Mouse (Mus musculus): Measurements from ENCODE around the gene Kif26a. TPM values are rescaled to one million over a fixed set of nuclear protein-coding genes. Genes with fewer than 3 reads are reported as not detected.

Gene Kif26a
- polyA plus RNA-seq, 1 experiment from 2014 or later, result 21.2 TPM

DNA sequence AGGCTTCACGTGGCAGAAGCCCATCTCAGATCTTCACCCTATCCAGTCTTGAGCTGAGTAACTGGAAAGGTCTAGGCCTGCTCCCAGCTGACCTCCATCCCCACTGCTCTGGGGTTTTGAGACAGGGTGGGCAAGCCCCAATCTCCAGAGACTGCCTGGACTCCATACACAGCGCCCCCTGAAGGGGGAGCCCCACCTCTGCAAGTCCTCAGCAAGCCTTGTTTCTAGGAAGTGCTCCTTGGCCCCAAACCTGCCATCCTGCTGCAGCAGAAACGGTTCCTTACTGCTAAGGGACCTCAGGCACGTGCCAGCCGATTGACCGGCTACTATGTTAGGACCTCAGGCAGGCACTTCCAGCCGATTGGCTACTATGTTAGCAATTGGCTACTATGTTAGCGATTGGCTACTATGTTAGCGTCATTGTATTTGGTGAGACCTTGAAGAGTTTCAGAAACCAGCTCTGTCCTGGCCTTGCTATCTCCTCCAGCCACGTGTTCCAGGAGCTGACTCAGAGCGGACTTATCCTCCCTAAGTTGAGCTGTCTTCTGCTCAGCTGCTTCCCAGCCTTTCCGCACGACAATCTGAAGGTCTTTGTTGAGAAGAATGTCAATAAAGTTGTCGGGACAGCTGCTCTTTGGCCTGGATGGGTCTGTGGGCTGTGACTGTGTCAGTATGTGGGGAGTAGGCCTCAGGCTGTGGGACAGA, 18.9 kb upstream of the Kif26a start:
- ATAC-seq, result no peak
- peaks cover 11% of the 10 kb centered on the region; the same call in 1 of the 2 replicates for H3K4me1 ChIP-seq (replicated peaks; ENCODE audit: control insufficient read depth, insufficient read depth, low read length)
- no peaks in the 10 kb centered on the region for H3K36me3 ChIP-seq (ENCODE audit: control insufficient read depth, insufficient read depth)
- no peak overlapping the region for H3K4me3 ChIP-seq (replicated peaks; ENCODE audit: low read length)
- H3K27me3 ChIP-seq (replicated peaks; ENCODE audit: control insufficient read depth, insufficient read depth, low read length), result peaks cover 4% of the 10 kb centered on the region
- H3K4me2 ChIP-seq (ENCODE audit: low read length), result no peak overlapping the region
- H3K9me3 ChIP-seq (ENCODE audit: control insufficient read depth, low read length), result no peaks in the 10 kb centered on the region
- 63% methylated on average over 14 of the region's 14 CpGs for WGBS
- no peak overlapping the region for H3K9ac ChIP-seq (replicated peaks; ENCODE audit: low read depth, low read length)
- H3K27ac ChIP-seq (ENCODE audit: low read length), result no peak overlapping the region

DNA sequence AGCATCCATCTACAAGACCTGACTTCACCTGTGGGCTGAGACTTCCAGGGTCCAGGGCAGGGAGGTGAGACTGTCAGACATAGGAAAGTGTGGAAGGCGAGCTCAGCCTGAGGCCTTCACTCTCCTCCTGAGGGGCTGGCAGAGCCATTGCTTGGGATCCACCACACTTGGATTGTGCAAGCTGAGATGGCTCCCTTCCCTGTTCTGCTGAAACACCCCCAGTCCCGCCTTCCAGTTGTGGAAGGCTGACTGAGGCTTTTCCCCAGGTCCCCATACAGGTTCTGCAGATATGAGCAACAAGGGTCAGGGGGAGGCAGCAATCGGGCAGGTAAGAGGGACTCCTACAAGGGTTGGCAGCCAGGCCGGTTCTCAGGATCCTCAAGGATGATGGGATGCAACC, 17.5 kb upstream of the Kif26a start:
- H3K27me3 ChIP-seq (replicated peaks; ENCODE audit: control insufficient read depth, insufficient read depth, low read length), result peaks cover 6% of the 10 kb centered on the region
- H3K9ac ChIP-seq (replicated peaks; ENCODE audit: low read depth, low read length), result no peak overlapping the region
- H3K4me1 ChIP-seq (replicated peaks; ENCODE audit: control insufficient read depth, insufficient read depth, low read length), result peaks cover 11% of the 10 kb centered on the region; the same call in 1 of the 2 replicates
- ATAC-seq, result no peak
- H3K4me3 ChIP-seq (replicated peaks; ENCODE audit: low read length), result no peak overlapping the region
- no peaks in the 10 kb centered on the region for H3K9me3 ChIP-seq (ENCODE audit: control insufficient read depth, low read length)
- 82% methylated on average over 4 of the region's 4 CpGs for WGBS
- H3K4me2 ChIP-seq (ENCODE audit: low read length), result no peak overlapping the region
- no peaks in the 10 kb centered on the region for H3K36me3 ChIP-seq (ENCODE audit: control insufficient read depth, insufficient read depth)
- H3K27ac ChIP-seq (ENCODE audit: low read length), result no peak overlapping the region

DNA sequence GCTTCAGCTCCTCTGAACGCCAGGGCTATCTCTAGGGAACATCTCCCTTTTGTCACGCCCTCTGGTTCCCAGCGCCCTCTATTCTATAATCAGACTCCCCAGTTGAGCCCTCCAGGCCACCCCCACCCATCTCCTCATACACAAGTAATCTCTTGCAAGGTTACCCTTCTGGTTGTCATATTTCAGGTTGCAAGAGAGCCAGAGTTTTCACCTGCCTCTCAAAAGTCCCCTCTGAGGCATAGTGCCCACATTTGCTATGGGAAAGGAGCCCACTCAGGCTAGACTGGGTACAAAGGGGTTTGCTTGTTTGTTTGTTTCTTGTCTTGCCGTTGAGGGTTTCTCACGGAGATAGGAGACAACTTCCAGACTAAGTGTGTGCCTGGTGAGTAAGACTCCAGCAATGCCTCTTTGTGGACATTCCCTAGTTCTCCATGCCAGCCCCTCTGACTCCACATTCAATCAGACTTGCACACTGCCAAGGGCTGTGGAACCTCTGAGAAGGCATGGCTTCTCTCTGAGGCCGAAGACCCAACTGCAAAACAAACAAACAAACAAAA, 16.6 kb upstream of the Kif26a start:
- Histone ChIP-seq H3K4me2 (ENCODE audit: low read length) (no peak overlapping the region), H3K27ac (ENCODE audit: low read length) (no peak overlapping the region), H3K27me3 (replicated peaks; ENCODE audit: control insufficient read depth, insufficient read depth, low read length) (peaks cover 6% of the 10 kb centered on the region), H3K36me3 (ENCODE audit: control insufficient read depth, insufficient read depth) (no peaks in the 10 kb centered on the region), H3K4me3 (replicated peaks; ENCODE audit: low read length) (no peak overlapping the region), H3K9me3 (ENCODE audit: control insufficient read depth, low read length) (no peaks in the 10 kb centered on the region), H3K4me1 (replicated peaks; ENCODE audit: control insufficient read depth, insufficient read depth, low read length) (peaks cover 11% of the 10 kb centered on the region; the same call in 1 of the 2 replicates), H3K9ac (replicated peaks; ENCODE audit: low read depth, low read length) (no peak overlapping the region)
- 75% methylated on average over 6 of the region's 6 CpGs for WGBS
- no peak for ATAC-seq

DNA sequence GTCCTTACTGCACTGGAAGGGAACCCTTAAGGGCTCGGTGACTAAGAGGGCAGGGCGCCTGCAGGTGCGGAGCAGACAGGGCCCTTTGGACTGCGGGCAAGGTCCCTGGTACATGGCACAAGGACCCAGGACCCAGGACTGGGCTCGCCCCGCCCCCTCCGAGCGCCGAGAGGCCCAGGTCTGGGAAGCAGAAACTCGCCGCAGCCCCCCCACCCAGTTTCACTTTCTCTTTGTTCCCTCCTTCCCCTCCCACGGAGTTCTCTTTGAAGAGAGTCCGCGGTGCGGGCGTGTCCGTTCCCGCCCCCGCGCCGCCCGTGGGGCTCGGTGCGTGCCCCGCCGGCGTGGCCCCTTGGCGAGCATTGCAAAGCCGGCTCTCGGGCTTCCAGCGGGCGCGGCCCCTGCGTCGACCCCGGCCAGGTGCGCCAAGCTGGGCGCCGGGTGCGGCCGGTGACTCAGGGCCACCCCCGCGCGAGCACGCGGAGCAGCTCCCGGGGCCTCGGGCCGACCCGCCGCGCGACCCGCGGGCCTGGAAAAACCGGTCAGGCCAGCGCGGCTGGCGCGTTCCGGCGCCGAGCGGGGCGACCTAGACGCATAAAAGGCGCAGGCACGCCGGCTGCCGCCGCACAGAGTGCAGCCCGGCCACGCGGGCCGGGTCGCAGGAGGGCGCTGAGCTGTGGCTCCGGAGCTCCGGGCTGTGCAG, 15.7 kb upstream of the Kif26a start:
- Histone ChIP-seq H3K36me3 (ENCODE audit: control insufficient read depth, insufficient read depth) (no peaks in the 10 kb centered on the region), H3K27ac (ENCODE audit: low read length) (no peak overlapping the region), H3K9ac (replicated peaks; ENCODE audit: low read depth, low read length) (peak overlapping the region; percentile 82), H3K4me3 (replicated peaks; ENCODE audit: low read length) (peak overlapping the region; percentile 61), H3K4me1 (replicated peaks; ENCODE audit: control insufficient read depth, insufficient read depth, low read length) (peaks cover 11% of the 10 kb centered on the region; the same call in 1 of the 2 replicates), H3K27me3 (replicated peaks; ENCODE audit: control insufficient read depth, insufficient read depth, low read length) (peaks cover 6% of the 10 kb centered on the region), H3K4me2 (ENCODE audit: low read length) (peak overlapping the region; percentile 91), H3K9me3 (ENCODE audit: control insufficient read depth, low read length) (no peaks in the 10 kb centered on the region)
- peak; percentile 84 for ATAC-seq
- WGBS, result 1% methylated on average over 72 of the region's 79 CpGs

DNA sequence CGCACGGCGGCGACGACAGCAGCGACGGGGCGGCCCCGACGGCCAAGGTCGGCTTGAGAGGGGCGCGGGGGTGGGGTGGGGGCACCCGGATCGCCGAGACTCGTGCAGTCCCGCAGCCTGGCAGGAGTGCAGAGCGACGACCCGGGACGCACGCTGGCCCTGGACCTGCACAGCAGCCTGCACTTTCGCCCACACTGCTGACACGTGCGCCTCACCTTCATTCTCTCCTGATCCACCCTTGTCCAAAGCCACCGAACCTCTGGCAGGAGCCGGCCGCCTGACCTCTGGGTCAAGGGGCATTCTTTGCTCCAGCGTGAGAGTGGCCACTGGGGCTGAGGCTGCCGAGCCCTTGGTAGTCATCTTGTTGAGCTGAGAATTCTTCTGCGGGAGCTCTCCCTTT, 15.1 kb upstream of the Kif26a start:
- peak overlapping the region; percentile 91 for H3K4me2 ChIP-seq (ENCODE audit: low read length)
- whole genome bisulfite sequencing, result 16% methylated on average over 31 of the region's 32 CpGs
- H3K4me1 ChIP-seq (replicated peaks; ENCODE audit: control insufficient read depth, insufficient read depth, low read length), result peaks cover 11% of the 10 kb centered on the region; the same call in 1 of the 2 replicates
- no peaks in the 10 kb centered on the region for H3K36me3 ChIP-seq (ENCODE audit: control insufficient read depth, insufficient read depth)
- peak overlapping the region; percentile 82 for H3K9ac ChIP-seq (replicated peaks; ENCODE audit: low read depth, low read length)
- no peaks in the 10 kb centered on the region for H3K9me3 ChIP-seq (ENCODE audit: control insufficient read depth, low read length)
- peaks cover 6% of the 10 kb centered on the region for H3K27me3 ChIP-seq (replicated peaks; ENCODE audit: control insufficient read depth, insufficient read depth, low read length)
- peak overlapping the region; percentile 61 for H3K4me3 ChIP-seq (replicated peaks; ENCODE audit: low read length)
- no peak for ATAC-seq
- no peak overlapping the region for H3K27ac ChIP-seq (ENCODE audit: low read length)

DNA sequence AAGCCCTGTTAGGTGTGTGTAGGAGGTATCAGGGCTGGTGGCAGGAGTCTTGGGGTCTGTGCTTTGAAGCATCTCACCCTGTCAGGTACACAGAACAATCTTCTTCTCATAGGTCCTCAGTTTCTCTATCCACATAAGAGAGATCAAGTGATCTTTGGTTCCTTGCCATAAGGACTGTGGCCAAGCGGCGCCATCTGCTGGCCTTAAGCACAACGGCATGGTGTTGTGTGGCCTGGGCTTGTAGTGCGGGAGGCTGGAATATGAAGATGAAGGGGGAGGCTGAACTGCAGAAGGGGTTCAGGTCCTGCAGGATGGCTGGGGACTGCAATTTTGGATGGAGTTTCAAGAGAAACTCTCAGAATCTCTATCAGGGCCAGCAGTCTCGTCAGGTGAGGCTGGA, 5.8 kb upstream of the Kif26a start:
- WGBS, result 7% methylated on average over 5 of the region's 5 CpGs
- H3K4me3 ChIP-seq (replicated peaks; ENCODE audit: low read length), result no peak overlapping the region
- no peak for ATAC-seq
- no peaks in the 10 kb centered on the region for H3K9me3 ChIP-seq (ENCODE audit: control insufficient read depth, low read length)
- no peaks in the 10 kb centered on the region for H3K36me3 ChIP-seq (ENCODE audit: control insufficient read depth, insufficient read depth)
- H3K9ac ChIP-seq (replicated peaks; ENCODE audit: low read depth, low read length), result no peak overlapping the region
- no peak overlapping the region for H3K27ac ChIP-seq (ENCODE audit: low read length)
- H3K4me2 ChIP-seq (ENCODE audit: low read length), result no peak overlapping the region
- peaks cover 8% of the 10 kb centered on the region; the same call in 1 of the 2 replicates for H3K27me3 ChIP-seq (replicated peaks; ENCODE audit: control insufficient read depth, insufficient read depth, low read length)
- H3K4me1 ChIP-seq (replicated peaks; ENCODE audit: control insufficient read depth, insufficient read depth, low read length), result peaks cover 17% of the 10 kb centered on the region

DNA sequence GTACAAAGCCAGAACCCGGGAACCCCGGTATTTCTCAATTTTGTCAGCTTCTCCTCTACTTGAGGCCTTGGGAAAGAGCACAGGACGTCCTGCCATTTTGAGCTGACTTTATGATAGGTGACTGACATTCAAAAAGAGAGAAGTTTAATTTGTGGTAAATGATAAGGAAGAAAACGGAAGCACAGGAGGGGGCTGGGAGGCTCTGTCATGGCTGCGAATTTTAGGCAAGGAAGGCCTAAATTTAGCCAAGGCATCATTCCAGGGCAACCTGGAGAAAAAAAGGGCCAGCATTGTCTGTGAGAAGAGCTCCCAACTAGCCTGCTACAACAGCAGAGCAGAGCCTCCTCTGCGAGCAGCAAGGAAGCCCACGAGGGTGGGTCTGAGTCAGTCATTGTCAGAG, 5.3 kb upstream of the Kif26a start:
- Histone ChIP-seq H3K9me3 (ENCODE audit: control insufficient read depth, low read length) (no peaks in the 10 kb centered on the region), H3K4me1 (replicated peaks; ENCODE audit: control insufficient read depth, insufficient read depth, low read length) (peaks cover 22% of the 10 kb centered on the region), H3K27me3 (replicated peaks; ENCODE audit: control insufficient read depth, insufficient read depth, low read length) (peaks cover 8% of the 10 kb centered on the region; the same call in 1 of the 2 replicates), H3K36me3 (ENCODE audit: control insufficient read depth, insufficient read depth) (no peaks in the 10 kb centered on the region), H3K27ac (ENCODE audit: low read length) (no peak overlapping the region), H3K4me3 (replicated peaks; ENCODE audit: low read length) (no peak overlapping the region), H3K9ac (replicated peaks; ENCODE audit: low read depth, low read length) (no peak overlapping the region), H3K4me2 (ENCODE audit: low read length) (no peak overlapping the region)
- 53% methylated on average over 7 of the region's 7 CpGs for WGBS
- ATAC-seq, result no peak

DNA sequence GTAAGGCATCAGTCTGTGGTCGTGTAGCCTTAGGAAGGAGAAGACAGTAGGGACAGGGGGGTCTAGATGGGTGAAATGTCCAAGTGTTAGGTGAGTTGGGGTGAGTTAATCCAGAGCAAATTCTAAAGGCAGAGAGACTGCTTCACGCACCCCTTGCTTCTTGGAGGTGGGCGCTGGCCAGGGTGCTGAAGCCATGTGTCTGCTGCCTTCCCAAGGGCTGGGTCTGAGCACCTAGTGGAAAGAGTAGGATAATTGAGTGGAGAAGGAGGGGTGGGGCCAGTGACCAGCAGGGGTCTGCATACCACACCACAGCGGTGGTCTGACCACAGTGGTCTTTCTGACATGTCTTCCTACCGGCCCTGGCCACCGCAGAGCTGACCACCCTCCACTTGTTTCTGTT, 4.7 kb upstream of the Kif26a start:
- Histone ChIP-seq H3K9ac (replicated peaks; ENCODE audit: low read depth, low read length) (no peak overlapping the region), H3K4me2 (ENCODE audit: low read length) (no peak overlapping the region), H3K4me1 (replicated peaks; ENCODE audit: control insufficient read depth, insufficient read depth, low read length) (peaks cover 27% of the 10 kb centered on the region), H3K27ac (ENCODE audit: low read length) (no peak overlapping the region), H3K9me3 (ENCODE audit: control insufficient read depth, low read length) (no peaks in the 10 kb centered on the region), H3K4me3 (replicated peaks; ENCODE audit: low read length) (no peak overlapping the region), H3K36me3 (ENCODE audit: control insufficient read depth, insufficient read depth) (no peaks in the 10 kb centered on the region), H3K27me3 (replicated peaks; ENCODE audit: control insufficient read depth, insufficient read depth, low read length) (peaks cover 8% of the 10 kb centered on the region; the same call in 1 of the 2 replicates)
- 9% methylated on average over 6 of the region's 6 CpGs for WGBS
- no peak for ATAC-seq

DNA sequence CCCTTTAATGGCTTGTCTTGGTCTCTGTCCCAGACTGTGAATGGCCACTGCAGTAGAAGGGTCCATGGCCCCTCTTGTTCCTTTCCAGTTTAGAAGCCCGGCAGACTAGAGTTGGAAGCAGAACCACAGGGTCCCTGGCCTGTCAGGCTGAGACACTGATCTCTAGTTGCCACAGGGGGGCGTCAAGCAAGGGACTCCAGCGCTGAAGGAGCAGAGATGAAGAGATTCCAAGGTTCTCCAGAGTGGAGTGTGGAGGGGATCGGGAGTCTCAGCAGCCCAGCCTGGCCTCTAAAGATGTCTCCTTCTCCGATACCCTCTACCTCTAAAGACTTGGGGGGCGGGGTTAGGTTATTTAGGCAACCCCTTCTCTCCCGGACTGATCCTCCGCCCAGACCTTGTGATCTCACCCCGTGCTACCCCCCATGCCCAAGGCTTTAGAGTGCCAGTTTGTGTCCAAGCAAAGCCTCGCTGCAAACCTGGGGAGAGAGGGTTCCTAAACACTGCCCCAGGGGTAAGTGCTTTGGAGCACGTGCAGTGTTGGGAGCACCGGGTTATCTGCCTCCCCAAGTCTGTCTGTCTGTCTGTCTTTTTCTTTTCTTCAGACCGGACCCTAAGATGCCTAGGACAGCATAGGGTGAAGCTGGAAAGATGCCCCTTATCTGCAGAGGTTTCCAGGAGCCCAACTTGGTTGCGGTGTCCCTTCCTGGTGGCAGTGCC, 2.7 kb upstream of the Kif26a start:
- ATAC-seq, result no peak
- peaks cover 46% of the 10 kb centered on the region for H3K4me1 ChIP-seq (replicated peaks; ENCODE audit: control insufficient read depth, insufficient read depth, low read length)
- peak overlapping the region; percentile 78 for H3K9ac ChIP-seq (replicated peaks; ENCODE audit: low read depth, low read length)

More for the DNA sequence above, 2.7 kb upstream of the Kif26a start:
- no peaks in the 10 kb centered on the region for H3K9me3 ChIP-seq (ENCODE audit: control insufficient read depth, low read length)
- H3K27ac ChIP-seq (ENCODE audit: low read length), result peak overlapping the region; percentile 68
- peak overlapping the region; percentile 90 for H3K4me2 ChIP-seq (ENCODE audit: low read length)
- peak overlapping the region; percentile 74 for H3K4me3 ChIP-seq (replicated peaks; ENCODE audit: low read length)
- H3K27me3 ChIP-seq (replicated peaks; ENCODE audit: control insufficient read depth, insufficient read depth, low read length), result peaks cover 8% of the 10 kb centered on the region; the same call in 1 of the 2 replicates
- no peaks in the 10 kb centered on the region for H3K36me3 ChIP-seq (ENCODE audit: control insufficient read depth, insufficient read depth)
- 3% methylated on average over 14 of the region's 14 CpGs for WGBS

All from forebrain, embryonic 16.5 days (tissue).